Mouse (Mus musculus) cerebellum, adult 9-10 months (tissue): ENCODE data around the gene Acox3.

Experiments
- DNase-seq: peaks from one replicate; pipeline ENCODE4 v3.0.0; 2022

The Acox3 gene

DNA sequence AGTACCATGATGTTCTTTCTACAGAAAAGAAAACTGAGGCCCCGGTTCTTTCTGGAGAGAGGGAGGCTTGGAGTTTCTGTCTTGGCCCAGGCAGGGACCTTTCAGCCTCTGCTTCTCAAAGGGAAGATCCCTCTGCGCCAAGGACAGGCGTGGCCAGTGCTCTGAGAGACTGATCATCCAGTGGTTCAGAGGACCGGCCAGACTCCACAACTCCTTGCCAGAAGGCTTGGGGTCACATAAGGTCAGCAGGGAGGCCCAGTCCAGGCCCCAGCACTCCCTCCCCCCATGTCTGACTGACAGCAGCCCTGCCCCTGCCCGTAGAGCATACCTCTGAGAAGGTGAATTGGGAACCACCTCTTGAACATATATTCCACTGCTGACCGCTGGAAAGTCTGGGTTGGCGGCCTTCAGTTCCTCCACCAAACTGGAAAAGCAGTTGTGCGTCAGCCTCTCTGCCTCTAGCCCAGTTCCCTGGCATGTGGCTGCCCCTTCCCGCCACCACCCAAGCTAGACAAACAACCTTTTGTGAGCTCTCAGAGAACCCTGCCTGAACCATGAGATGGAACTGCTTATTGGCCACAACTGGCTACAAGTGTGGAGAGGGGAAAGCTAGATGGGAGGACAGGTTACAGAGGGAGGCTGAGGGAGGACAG is 71.0 kb downstream of the Acox3 start:
- no peak for DNase-seq

DNA sequence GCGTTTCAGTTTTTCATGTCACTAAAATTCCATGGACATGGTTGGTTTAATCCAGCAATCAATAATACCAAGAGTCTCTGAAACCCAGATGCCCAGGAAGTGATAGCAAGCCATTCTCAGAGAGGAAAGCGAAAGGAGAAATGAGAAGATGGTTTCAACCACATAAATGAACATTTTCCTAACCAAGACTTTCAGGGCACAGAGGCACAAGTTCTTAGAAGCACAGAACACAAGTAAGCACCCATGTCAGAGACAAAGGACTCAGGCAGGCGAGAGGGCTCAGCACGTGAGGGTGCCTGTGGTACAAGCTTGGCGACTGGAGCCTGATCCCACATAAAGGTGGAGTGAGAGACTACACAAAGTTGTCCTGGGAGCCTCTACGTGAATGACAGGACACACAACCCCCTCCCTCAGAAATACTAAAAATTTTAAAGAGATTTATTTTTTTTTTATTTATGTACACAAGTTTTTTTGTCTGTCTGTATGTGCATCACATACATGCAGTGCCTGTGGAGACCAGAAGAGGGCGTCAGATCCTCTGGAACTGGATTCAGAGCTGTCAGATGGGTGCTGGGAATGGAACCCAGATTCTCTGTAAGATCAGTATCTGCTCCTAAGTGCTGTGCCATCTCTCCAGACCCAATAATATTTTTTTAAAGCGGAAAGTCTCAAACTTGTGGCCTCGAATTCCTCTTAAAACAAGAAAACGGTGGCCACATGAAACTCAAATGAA is 73.1 kb downstream of the Acox3 start:
- no peak for DNase-seq

DNA sequence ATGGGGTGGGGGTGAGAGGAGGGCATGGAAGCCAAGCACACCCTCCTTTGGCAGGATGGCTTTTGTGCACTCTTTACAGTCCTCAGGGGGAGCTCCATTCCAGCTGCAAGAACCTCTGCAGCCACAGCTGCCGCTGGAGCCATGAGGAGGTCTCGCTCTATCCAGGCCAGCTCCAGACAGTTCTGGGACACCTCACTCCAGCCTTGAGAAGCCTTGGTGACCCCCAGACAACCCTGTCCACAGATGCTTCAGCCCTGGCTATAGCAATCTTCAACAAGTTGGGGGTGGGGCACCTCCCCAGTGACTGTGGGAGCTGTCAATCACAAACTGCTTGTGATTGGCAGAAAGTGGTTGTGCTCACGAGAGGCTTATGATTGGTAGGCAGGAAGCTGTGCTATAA is 76.7 kb downstream of the Acox3 start:
- DNase-seq: no peak

DNA sequence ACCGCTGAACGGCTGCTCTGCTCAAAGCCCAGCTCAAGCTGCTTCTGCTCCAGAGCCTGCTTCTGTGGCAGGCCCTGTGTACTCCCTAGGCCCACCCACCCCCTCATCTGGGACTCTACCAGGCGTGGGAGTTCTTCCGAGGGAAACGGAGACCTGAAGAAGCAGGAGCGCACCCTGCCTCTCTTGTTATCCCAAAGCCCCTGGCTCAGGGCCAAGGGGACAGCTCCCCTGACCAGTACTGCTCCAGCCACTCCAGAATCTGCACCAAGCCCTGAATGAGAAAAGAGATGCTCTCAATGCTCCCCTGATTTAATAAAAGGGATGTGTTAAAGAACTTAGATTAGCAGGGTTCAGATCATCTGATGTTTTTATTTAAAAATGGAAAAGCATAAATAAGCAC is 78.4 kb downstream of the Acox3 start:
- DNase-seq: no peak

GRCm38 (mm10) chr5:35662021-35662545 is 79.2 kb downstream of the Acox3 start:
- DNase-seq: no peak
